Mouse (Mus musculus) frontal cortex, postnatal 25 days (tissue): Measurements from ENCODE around the gene Noc4l.

Experiments
- DNase-seq, 2 experiments: peaks; one replicate each; pipeline ENCODE4 v3.0.0; 2022; ENCODE audit warnings: low spot score in 2 of 2

Noc4l gene

DNA sequence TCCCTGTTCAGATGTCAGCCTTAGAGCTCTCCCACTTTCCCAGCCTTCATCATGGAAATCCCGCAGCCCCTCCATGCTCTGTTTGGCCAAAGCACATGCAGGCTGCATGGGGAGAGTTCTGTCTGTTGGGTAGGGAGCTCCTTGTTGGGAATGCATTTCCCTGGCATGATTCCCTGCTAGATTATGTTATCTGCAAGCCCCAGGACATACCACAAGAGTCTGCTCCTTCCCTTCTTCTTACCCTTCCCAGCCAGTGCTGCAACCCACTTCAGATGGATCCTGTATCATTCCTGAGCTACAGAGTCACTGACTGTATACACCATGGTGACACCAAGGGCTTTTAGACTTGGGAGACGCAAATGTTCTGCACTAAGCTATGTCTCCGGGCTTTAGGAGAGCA lies 43.8 kb downstream of the Noc4l start:
- no peak for DNase-seq

DNA sequence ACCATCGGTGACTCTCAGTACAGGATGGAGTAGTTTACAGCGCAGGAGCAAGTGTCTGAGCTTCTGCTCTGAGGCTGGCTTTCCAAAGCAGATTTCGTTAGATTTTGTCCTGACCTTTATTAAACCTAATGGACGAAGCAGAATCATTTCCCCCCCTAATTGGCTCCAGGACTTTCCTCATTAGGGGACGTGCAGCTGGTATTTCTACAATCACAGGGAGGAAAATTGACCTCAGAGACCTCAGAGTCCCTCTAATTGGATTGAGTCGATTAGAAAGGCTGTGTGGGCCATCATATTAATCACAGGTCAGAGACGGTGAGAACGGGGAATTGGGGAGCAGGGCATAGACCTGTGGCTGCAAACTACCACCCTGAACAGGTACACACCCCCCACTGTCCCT lies 44.3 kb downstream of the Noc4l start:
- no peak for DNase-seq

DNA sequence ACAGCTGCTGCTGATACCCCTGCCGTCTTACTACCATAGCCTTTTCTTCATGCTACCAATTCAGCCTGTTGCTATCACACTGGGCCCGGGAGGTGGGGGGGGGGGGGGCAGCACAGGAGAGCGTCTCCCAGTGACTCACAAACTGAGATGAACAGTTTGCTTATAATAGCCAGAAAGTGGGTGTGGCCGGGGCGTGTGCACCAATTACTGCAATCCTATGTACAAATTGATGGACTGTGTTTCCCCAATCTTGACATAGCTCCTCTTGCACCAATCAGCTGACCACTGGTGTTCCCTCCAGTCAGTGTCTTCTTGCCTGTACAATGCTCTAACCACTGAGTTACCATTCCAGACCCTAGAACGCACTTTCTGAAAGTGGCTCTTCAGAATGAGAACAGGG lies 44.9 kb downstream of the Noc4l start:
- DNase-seq: no peak

DNA sequence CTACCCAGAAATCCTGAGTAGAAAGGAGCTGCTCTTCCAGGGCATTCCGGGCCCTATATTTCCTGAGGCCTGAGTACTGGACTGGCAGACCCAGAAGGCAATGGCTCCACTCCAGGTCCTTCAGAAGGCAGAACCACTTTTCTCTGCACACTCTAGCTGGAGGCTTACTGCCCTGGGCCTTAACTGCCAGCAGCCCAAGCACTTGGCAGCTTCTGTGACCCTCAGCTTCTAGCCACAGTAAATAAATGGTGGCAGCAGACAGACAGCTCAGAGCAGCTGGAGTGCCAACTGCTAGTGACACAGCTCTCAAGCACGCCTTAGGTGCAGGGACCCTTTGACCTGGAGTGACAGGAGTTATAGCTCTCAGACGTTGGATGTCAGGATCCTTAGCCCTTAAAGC lies 45.5 kb downstream of the Noc4l start:
- DNase-seq: no peak

DNA sequence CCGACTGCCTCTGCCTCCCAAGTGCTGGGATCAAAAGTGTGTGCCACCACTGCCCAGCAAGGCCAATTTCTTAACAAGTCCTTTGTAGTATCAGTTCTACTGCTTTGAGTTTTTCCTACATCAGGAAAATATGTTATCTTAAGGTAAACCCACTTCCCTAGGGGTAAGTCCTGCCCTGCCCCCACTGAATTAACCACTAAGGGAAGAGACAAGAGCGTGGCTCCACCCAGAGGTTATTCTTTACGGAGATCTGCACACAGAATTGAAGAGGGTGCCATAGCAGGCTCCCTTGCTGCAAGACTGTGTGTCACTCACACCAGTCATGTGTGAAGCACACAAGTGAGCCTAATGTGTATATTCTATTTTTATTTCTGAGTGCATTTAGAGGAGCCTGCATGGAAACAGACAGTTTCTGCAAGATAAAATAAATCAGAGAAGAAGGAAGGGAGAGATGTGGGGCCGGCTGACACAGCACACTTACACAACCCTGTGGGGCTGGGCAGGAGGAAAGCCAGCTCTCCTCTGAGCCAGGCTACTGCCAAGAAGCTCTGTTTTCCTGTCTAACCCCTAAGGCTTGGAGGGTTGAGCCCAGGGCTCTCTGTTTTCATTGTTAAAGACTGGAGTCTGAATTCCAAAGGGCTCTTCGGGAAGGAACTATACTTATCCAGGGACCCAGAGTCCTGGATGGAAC lies 47.5 kb downstream of the Noc4l start:
- no peak for DNase-seq

DNA sequence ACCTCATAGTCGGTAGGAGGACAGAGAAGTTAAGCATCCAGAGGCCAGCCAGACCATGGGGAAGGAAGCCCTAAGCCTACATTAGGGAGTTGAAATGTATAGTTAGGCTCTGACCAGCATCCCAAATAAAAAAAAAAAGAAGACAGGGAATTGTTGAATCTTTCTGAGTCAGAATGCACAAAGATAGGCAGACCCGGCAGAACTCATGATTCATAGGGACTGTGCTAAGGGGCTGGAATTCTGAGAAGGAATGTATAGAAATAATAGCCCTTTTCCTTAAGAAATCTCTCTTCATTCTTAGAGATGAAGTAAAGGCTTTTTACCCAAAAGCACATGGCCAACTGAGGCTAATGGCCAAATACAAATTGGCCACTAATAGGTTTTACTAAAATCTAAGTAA lies 48.9 kb downstream of the Noc4l start:
- no peak for DNase-seq

DNA sequence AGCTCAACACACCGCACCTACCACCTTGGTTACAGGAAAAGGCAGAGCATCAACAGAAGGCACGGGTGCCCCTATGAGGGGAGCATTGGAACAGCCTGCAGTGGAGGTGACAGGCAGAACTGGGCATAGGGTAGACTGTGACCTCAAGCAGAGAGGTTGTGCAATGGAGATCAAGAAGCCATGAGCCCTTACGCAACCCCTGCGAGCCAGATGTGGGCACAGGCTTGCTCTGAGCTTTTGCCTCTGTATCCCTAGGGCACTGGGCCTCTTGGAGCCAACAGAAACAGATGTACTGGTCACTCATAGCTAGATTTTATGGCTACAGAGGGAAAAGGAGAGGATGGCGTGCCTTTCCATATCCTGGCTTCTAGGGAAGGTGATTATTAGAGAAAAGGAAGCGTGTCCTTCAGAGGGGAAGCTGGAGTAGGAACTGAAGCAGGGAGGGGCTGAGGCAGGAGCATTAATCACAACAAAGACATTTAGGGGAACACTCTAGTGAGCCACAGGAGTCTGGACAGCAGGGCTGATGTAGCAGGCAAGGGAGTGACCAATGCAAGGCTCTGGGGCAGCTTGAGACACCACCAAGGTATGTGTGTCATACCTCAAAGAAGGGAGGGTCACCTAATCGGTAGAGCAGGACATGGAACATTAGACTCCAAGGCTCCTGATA lies 50.1 kb downstream of the Noc4l start:
- no peak for DNase-seq
